Mouse (Mus musculus): ENCODE measurements around the gene Ugt1a9.
"Not testable (repeated sequence)": the region's sequence is repeated elsewhere in the genome, so short reads cannot be mapped to it uniquely, and the experiment has no call there.

DNA sequence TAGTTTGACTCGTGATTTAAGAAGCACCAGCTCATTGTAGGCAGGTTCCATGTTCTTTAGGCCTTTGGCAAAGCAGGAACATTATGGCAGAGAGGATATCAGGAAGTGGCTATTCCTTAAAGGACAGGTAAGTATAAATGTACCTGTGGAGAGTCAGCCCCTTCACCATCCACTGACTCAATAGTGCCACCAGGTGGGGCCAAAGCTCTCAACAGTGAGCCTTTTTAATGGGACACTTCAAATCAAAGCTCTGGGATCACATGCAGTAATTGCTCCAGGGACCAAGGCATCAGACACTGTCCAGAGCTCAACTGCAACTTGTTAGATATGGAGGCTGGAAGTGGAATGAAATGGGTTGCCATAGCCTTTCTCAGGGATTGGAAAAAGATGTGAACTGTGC lies 50.9 kb downstream of the Ugt1a9 start:
- TF ChIP-seq POLR2A (IDR thresholded peaks at IDR 0.05; ENCODE audit: borderline replicate concordance, extremely low read depth, insufficient read depth, insufficient read length, poor library complexity, severe bottlenecking): not testable (repeated sequence)
- TF ChIP-seq CTCF (IDR thresholded peaks at IDR 0.05; ENCODE audit: borderline replicate concordance, extremely low read depth, insufficient read depth, insufficient read length): peak; percentile 0; the same call in 1 of the 2 replicates

All from brain, embryonic 14.5 days (tissue).